Mouse (Mus musculus) cortical plate, adult 2 months (tissue): ENCODE measurements around the gene Tmem214. TPM values are rescaled to one million over a fixed set of nuclear protein-coding genes. Genes with fewer than 3 reads are reported as not detected.

ENCODE experiments used
- H3K27ac ChIP-seq: fragments of 200-500 bp; 2 replicates; pipeline ENCODE4 v1.5.1; 2012; ENCODE audit warnings: low read length, control low read depth, inconsistent platforms; ENCODE audit not compliant: insufficient read depth
- H3K4me1 ChIP-seq: fragments of 200-500 bp; 2 replicates; pipeline ENCODE4 v1.6.1; 2011; ENCODE audit warnings: low read length; ENCODE audit not compliant: control insufficient read depth, insufficient read depth
- H3K4me3 ChIP-seq: fragments of 200-500 bp; 2 replicates; pipeline ENCODE4 v1.5.1; 2011; ENCODE audit warnings: mild to moderate bottlenecking, low read length, control low read depth; ENCODE audit not compliant: insufficient read depth
- CTCF ChIP-seq: fragments of 200-500 bp; IDR thresholded peaks from 2 replicates; pipeline ENCODE4 v1.5.1; 2011; ENCODE audit warnings: mild to moderate bottlenecking, control low read depth, low read length; ENCODE audit not compliant: insufficient read depth; ENCODE audit errors: extremely low read depth
- POLR2A ChIP-seq: fragments of 200-500 bp; IDR thresholded peaks from 2 replicates; pipeline ENCODE4 v1.6.1; 2011; ENCODE audit warnings: mild to moderate bottlenecking, low read length, control low read depth; ENCODE audit not compliant: insufficient read depth; ENCODE audit errors: extremely low read depth
- polyA plus RNA-seq: library from polyadenylated mRNA; depleted of rRNA; stranded (reverse); fragments of >200 nt; gene quantifications from 2 replicates; pipeline ENCODE4 v1.2.3, GENCODE M21; 2012; rRNA removed

The Tmem214 gene
- polyA plus RNA-seq, 1 experiment: 75.1 TPM

GRCm38 (mm10) chr5:30919831-30920614 is 52.2 kb downstream of the Tmem214 start:
- Histone ChIP-seq H3K4me3 (no peak overlapping the region), H3K4me1 (no peaks in the 10 kb centered on the region), H3K27ac (no peak overlapping the region)
- no peak for TF ChIP-seq CTCF
- no peak for TF ChIP-seq POLR2A

DNA sequence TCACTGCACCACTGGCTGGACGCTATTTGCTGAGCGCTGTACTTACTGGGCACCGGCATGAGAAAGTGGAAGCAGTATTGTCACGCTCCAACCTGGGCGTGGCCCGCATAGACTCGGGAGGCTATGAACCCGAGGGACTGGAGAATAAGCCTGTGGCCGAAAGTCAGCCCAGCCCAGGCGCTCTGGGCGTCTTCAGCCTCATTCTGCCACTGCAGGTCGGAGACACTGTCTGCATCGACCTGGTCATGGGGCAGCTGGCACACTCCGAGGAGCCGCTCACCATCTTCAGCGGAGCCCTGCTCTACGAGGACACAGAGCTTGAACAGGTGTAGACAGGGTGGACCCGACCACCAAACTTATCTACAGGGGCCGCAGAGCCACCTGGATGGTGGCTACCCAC is 52.8 kb downstream of the Tmem214 start:
- no peak overlapping the region for H3K27ac ChIP-seq

GRCm38 (mm10) chr5:30921256-30922033 is 53.6 kb downstream of the Tmem214 start, which contains the start of gene Khk:
Gene Khk (plus strand): TSS chr5:30921431.
- H3K27ac ChIP-seq: no peak within 1 kb of the TSS
- TF ChIP-seq POLR2A (peak; percentile 65; the same call in 1 of the 2 replicates), CTCF (peak; percentile 60)
- H3K4me3 ChIP-seq: peak within 1 kb of the TSS; percentile 62
- H3K4me1 ChIP-seq: no peaks in the 10 kb centered on the region

More for the DNA sequence above, 52.8 kb downstream of the Tmem214 start:
- no peak for TF ChIP-seq POLR2A
- no peak for TF ChIP-seq CTCF
- Histone ChIP-seq H3K4me3 (no peak overlapping the region), H3K4me1 (no peaks in the 10 kb centered on the region)

DNA sequence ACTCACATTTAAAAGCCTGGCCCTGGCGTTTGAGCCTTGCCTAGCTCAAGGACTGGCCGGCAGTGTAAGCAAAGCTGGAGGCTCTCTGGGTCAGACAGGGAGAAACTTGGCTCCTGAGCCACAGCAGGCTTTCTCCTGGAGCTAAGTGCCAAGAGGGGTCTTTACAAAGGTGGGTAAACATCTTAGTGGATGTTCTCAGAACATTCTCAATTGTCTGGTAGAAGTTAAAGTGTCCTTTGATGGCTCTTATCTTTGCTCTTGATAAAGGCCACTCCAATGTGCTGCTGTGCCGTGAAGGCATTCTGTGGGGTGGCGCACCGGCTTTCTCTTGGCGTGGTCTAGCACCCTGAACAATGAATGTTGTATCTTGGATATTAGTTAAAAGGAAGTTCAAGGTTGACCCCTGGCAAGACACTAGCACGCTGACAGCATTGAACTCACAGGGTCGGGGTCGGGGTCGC is 54.8 kb downstream of the Tmem214 start:
- Histone ChIP-seq H3K27ac (no peak overlapping the region), H3K4me1 (no peaks in the 10 kb centered on the region), H3K4me3 (peak overlapping the region; percentile 62; the same call in 1 of the 2 replicates)
- no peak for TF ChIP-seq CTCF

DNA sequence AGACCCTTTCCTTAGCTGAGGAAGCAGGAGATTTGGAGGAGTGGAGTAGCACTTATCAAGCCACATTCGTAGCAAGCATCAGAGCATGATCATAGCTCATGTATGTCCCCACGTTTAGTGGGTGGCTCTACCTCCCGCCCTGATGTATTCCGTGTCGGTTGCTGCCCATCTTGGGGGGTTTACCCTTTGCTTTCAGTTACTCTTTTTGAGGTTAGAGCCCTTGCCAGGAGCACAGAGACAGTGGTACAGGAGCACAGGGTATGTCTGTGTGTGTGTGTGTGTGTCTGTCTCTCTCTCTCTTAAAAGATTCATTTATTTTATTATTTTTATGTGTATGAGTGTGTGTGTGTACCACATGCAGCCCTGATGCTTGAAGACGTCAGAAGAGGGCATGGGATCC is 55.3 kb downstream of the Tmem214 start:
- TF ChIP-seq CTCF: no peak
- no peak for TF ChIP-seq POLR2A

GRCm38 (mm10) chr5:30924614-30925013 is 56.8 kb downstream of the Tmem214 start:
- TF ChIP-seq CTCF (no peak), POLR2A (no peak)
- Histone ChIP-seq H3K4me3 (no peak overlapping the region), H3K27ac (no peak overlapping the region), H3K4me1 (no peaks in the 10 kb centered on the region)

More for the DNA sequence above, 55.3 kb downstream of the Tmem214 start:
- Histone ChIP-seq H3K4me3 (no peak overlapping the region), H3K4me1 (no peaks in the 10 kb centered on the region), H3K27ac (no peak overlapping the region)

DNA sequence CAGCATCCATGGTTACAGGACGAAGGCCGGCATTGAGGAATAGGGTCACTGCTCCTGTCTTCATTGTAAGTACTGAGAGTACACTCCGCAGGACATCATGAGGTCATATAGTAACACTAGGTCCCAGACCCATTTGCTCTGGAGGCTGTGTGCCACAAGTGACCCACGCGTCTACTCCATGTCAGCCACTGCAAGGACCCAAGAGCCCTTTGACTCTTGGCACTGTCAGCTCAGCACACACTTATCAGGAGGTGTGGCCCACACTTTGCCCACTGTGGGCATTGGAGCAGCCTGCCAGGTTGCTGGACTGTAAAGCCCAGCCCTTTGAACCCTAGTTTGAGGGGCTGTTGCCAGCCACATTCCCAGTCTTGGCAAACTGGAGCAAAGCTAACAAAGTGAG is 57.4 kb downstream of the Tmem214 start:
- no peaks in the 10 kb centered on the region for H3K4me1 ChIP-seq
- no peak for TF ChIP-seq CTCF
- TF ChIP-seq POLR2A: no peak
- no peak overlapping the region for H3K4me3 ChIP-seq
- no peak overlapping the region for H3K27ac ChIP-seq

DNA sequence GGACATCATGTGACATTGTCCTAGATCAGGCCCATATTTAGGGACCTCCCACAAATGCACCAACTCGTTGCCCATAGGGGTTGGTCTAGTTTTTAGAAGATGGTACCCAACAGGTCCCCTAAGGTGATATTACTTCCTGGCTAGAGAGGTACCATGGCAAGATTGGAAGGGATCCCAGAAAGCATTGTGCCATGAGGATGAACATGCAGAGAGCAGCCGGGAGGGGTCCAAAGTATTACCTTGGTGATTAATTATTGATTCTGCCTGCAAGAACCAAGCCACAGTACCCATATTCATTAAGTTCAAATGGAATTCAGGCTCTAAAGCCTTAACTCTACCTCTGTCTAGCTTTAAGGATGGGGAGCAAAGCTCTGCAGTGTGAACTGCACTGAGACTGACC is 58.3 kb downstream of the Tmem214 start:
- H3K4me3 ChIP-seq: no peak overlapping the region
- H3K4me1 ChIP-seq: no peaks in the 10 kb centered on the region
- H3K27ac ChIP-seq: no peak overlapping the region
- TF ChIP-seq POLR2A (no peak), CTCF (no peak)

DNA sequence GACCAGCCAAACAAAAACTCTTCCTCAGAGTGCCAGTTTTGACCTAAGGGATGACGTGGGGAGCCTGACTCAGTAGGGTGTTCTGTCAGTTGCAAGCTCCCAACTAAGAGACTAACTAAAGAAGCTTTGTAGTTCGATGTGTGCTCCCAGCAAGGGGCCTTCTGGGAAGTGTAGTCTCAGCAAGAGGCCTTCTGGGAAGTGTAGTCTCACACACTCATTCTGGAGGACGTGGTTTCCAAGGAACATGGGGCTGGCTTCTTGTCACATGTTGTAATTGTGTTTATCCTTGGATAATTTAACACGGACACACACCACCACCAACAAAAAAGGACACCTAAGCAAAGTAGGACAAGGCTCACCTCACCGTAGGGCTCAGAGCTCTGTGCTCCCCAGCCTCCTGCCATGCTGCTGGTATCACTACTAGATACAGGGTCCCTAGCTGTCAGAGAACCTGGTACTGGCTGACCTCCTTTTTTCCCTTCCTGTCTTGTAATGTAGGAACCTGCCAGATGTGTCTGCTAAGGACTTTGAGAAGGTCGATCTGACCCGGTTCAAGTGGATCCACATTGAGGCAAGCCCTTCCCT is 60.2 kb downstream of the Tmem214 start:
- Histone ChIP-seq H3K4me3 (no peak overlapping the region), H3K4me1 (no peaks in the 10 kb centered on the region), H3K27ac (no peak overlapping the region)
- TF ChIP-seq POLR2A (no peak), CTCF (no peak)

Other genes with a start within 250 kb of the Tmem214 start
- gene Slc35f6, start 220.1 kb upstream of the Tmem214 start, polyA plus RNA-seq: 57.8 and 60.0 TPM in 2 replicates
- 7.1 and 7.6 TPM in 2 replicates for gene Cenpa, start 201.2 kb upstream of the Tmem214 start, polyA plus RNA-seq
- 16.9 and 18.9 TPM in 2 replicates for gene Dpysl5, start 156.4 kb upstream of the Tmem214 start, polyA plus RNA-seq
- gene Mapre3, start 53.4 kb upstream of the Tmem214 start, polyA plus RNA-seq: 268 and 302 TPM in 2 replicates
- 15.7 and 17.0 TPM in 2 replicates for gene Agbl5, start 20.7 kb downstream of the Tmem214 start, polyA plus RNA-seq
- 150 and 171 TPM in 2 replicates for gene Ost4, start 39.8 kb downstream of the Tmem214 start, polyA plus RNA-seq
- 2.7 and 3.1 TPM in 2 replicates for gene Emilin1, start 45.4 kb downstream of the Tmem214 start, polyA plus RNA-seq
- gene Khk, start 53.4 kb downstream of the Tmem214 start, polyA plus RNA-seq: 24.9 and 29.0 TPM in 2 replicates
- 25.2 and 26.3 TPM in 2 replicates for gene Cgref1, start 77.6 kb downstream of the Tmem214 start, polyA plus RNA-seq
- gene Preb, start 92.3 kb downstream of the Tmem214 start, polyA plus RNA-seq: 183 and 209 TPM in 2 replicates
- gene Tcf23, start 100.7 kb downstream of the Tmem214 start, polyA plus RNA-seq: 0.23 and 0.30 TPM in 2 replicates
- 186 and 189 TPM in 2 replicates for gene Atraid, start 180.3 kb downstream of the Tmem214 start, polyA plus RNA-seq
- 32.5 and 34.9 TPM in 2 replicates for gene Slc5a6, start 180.9 kb downstream of the Tmem214 start, polyA plus RNA-seq
- gene Cad, start 186.8 kb downstream of the Tmem214 start, polyA plus RNA-seq: 13.4 and 14.1 TPM in 2 replicates
- gene Dnajc5g, start 238.3 kb downstream of the Tmem214 start, polyA plus RNA-seq: not detected in 2 replicates
- 185 and 189 TPM in 2 replicates for gene Slc30a3, start 240.2 kb downstream of the Tmem214 start, polyA plus RNA-seq
- gene Trim54, start 248.7 kb downstream of the Tmem214 start, polyA plus RNA-seq: 0.21 TPM in 1 of 2 replicates, not detected in the other